Mouse (Mus musculus): ENCODE measurements around the gene Coro2a. TPM values are rescaled to one million over a fixed set of nuclear protein-coding genes. Genes with fewer than 3 reads are reported as not detected.

The Coro2a gene
- polyA plus RNA-seq, 1 experiment from 2014 or later, result 5.0 TPM

GRCm38 (mm10) chr4:46594131-46594530, 7.9 kb downstream of the Coro2a start:
- H3K9me3 ChIP-seq (ENCODE audit: control insufficient read depth, low read length), result no peaks in the 10 kb centered on the region
- no peak overlapping the region for H3K9ac ChIP-seq (ENCODE audit: low read depth, low read length)
- no peaks in the 10 kb centered on the region for H3K36me3 ChIP-seq (ENCODE audit: control insufficient read depth, insufficient read depth, low read length)
- peaks cover 5% of the 10 kb centered on the region; the same call in 1 of the 2 replicates for H3K27me3 ChIP-seq (replicated peaks; ENCODE audit: control insufficient read depth, insufficient read depth, low read length)
- H3K4me3 ChIP-seq (ENCODE audit: low read depth, low read length), result no peak overlapping the region
- H3K27ac ChIP-seq (replicated peaks; ENCODE audit: low read depth, low read length), result no peak overlapping the region
- DNase-seq (ENCODE audit: low spot score) (no peak), ATAC-seq (ENCODE audit: low read depth) (no peak)
- no peak overlapping the region for H3K4me2 ChIP-seq (ENCODE audit: low read depth, low read length)
- 86% methylated on average over 5 of the region's 5 CpGs for WGBS
- H3K4me1 ChIP-seq (ENCODE audit: control insufficient read depth, insufficient read depth, low read length), result no peaks in the 10 kb centered on the region

DNA sequence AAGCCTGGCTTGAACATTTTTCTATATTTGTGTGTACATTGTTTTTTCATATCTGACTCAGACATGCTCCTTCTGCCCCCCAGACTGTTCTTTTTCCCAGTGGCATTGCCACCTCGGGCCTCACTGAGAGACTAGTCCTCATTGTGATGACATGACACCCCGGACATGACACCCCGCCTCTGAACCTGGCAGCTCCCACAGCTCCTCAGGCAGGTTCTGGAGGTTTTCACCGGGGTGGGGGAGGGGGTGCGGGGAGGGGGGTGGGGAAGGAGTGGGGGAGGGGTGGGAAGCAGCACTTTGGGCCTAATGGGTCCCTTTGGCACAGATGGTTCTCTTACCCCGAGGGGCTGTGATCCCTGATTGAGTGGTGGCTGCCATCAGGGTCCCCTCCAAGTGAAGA, 8.5 kb downstream of the Coro2a start:
- Histone ChIP-seq H3K4me3 (ENCODE audit: low read depth, low read length) (no peak overlapping the region), H3K9me3 (ENCODE audit: control insufficient read depth, low read length) (no peaks in the 10 kb centered on the region), H3K27me3 (replicated peaks; ENCODE audit: control insufficient read depth, insufficient read depth, low read length) (no peaks in the 10 kb centered on the region), H3K4me2 (ENCODE audit: low read depth, low read length) (no peak overlapping the region), H3K27ac (replicated peaks; ENCODE audit: low read depth, low read length) (no peak overlapping the region), H3K4me1 (ENCODE audit: control insufficient read depth, insufficient read depth, low read length) (no peaks in the 10 kb centered on the region), H3K36me3 (ENCODE audit: control insufficient read depth, insufficient read depth, low read length) (no peaks in the 10 kb centered on the region), H3K9ac (ENCODE audit: low read depth, low read length) (no peak overlapping the region)
- 50% methylated on average over 6 of the region's 6 CpGs for WGBS
- DNase-seq (ENCODE audit: low spot score) (no peak), ATAC-seq (ENCODE audit: low read depth) (no peak)

GRCm38 (mm10) chr4:46591833-46592520, 10.0 kb downstream of the Coro2a start:
- Histone ChIP-seq H3K36me3 (ENCODE audit: control insufficient read depth, insufficient read depth, low read length) (no peaks in the 10 kb centered on the region), H3K27ac (replicated peaks; ENCODE audit: low read depth, low read length) (no peak overlapping the region), H3K9ac (ENCODE audit: low read depth, low read length) (no peak overlapping the region), H3K4me3 (ENCODE audit: low read depth, low read length) (no peak overlapping the region), H3K4me2 (ENCODE audit: low read depth, low read length) (no peak overlapping the region), H3K4me1 (ENCODE audit: control insufficient read depth, insufficient read depth, low read length) (no peaks in the 10 kb centered on the region), H3K27me3 (replicated peaks; ENCODE audit: control insufficient read depth, insufficient read depth, low read length) (no peaks in the 10 kb centered on the region), H3K9me3 (ENCODE audit: control insufficient read depth, low read length) (no peaks in the 10 kb centered on the region)
- DNase-seq (ENCODE audit: low spot score) (no peak), ATAC-seq (ENCODE audit: low read depth) (peak; percentile 54)
- WGBS, result 87% methylated on average over 9 of the region's 9 CpGs

- no peaks in the 10 kb centered on the region for H3K9me3 ChIP-seq (ENCODE audit: control insufficient read depth, low read length)
- no peak overlapping the region for H3K9ac ChIP-seq (ENCODE audit: low read depth, low read length)
- H3K36me3 ChIP-seq (ENCODE audit: control insufficient read depth, insufficient read depth, low read length), result no peaks in the 10 kb centered on the region
- H3K4me1 ChIP-seq (ENCODE audit: control insufficient read depth, insufficient read depth, low read length), result no peaks in the 10 kb centered on the region
- H3K4me3 ChIP-seq (ENCODE audit: low read depth, low read length), result no peak overlapping the region
- DNase-seq (ENCODE audit: low spot score) (no peak), ATAC-seq (ENCODE audit: low read depth) (no peak)
- H3K4me2 ChIP-seq (ENCODE audit: low read depth, low read length), result no peak overlapping the region
- 67% methylated on average over 4 of the region's 4 CpGs for WGBS
- H3K27me3 ChIP-seq (replicated peaks; ENCODE audit: control insufficient read depth, insufficient read depth, low read length), result no peaks in the 10 kb centered on the region
- no peak overlapping the region for H3K27ac ChIP-seq (replicated peaks; ENCODE audit: low read depth, low read length)
Measured at GRCm38 (mm10) chr4:46590810-46591209, 11.2 kb downstream of the Coro2a start.

DNA sequence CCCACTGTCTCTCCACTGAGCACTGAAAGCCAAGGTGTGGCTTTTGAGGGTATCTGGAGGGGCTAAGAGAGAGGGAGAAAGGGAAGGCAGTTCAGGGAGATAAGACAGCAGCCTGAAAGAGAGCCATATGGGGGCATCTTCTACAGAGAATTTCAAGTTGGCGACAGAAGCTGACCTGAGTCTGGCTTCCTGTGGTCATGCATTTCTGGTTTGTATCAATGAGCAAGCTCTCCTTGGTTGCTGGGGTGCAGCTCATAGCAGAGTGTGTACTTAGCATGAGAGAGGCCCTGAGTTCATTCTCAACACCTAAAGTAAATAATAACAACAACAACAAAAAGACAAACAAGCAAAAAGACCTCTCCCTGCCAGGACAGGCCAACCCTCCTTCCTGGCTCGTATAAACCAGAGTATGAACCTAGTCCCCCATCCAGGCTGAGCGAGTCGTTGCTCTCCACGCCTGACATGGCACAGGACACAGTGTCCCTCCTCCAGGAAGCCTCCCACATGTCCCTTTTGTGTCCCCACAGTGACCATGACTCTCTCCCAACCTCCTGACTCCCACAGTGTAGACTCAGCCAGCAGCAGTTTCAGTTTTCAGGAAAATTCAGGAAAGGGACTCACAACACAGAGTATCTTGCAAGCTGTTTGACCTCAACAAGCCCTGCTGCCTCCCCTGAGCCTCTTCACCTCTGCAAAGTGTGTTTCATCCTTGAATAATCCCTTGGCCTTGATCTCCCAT, 11.9 kb downstream of the Coro2a start:
- no peaks in the 10 kb centered on the region for H3K4me1 ChIP-seq (ENCODE audit: control insufficient read depth, insufficient read depth, low read length)
- no peaks in the 10 kb centered on the region for H3K36me3 ChIP-seq (ENCODE audit: control insufficient read depth, insufficient read depth, low read length)
- H3K27ac ChIP-seq (replicated peaks; ENCODE audit: low read depth, low read length), result no peak overlapping the region
- H3K4me3 ChIP-seq (ENCODE audit: low read depth, low read length), result no peak overlapping the region
- no peak for DNase-seq (ENCODE audit: low spot score)
- no peaks in the 10 kb centered on the region for H3K9me3 ChIP-seq (ENCODE audit: control insufficient read depth, low read length)
- WGBS, result 67% methylated on average over 5 of the region's 5 CpGs
- H3K27me3 ChIP-seq (replicated peaks; ENCODE audit: control insufficient read depth, insufficient read depth, low read length), result no peaks in the 10 kb centered on the region
- no peak overlapping the region for H3K4me2 ChIP-seq (ENCODE audit: low read depth, low read length)
- ATAC-seq (ENCODE audit: low read depth), result no peak
- no peak overlapping the region for H3K9ac ChIP-seq (ENCODE audit: low read depth, low read length)

- Histone ChIP-seq H3K27ac (replicated peaks; ENCODE audit: low read depth, low read length) (no peak overlapping the region), H3K4me2 (ENCODE audit: low read depth, low read length) (no peak overlapping the region), H3K4me1 (ENCODE audit: control insufficient read depth, insufficient read depth, low read length) (no peaks in the 10 kb centered on the region), H3K27me3 (replicated peaks; ENCODE audit: control insufficient read depth, insufficient read depth, low read length) (no peaks in the 10 kb centered on the region), H3K4me3 (ENCODE audit: low read depth, low read length) (no peak overlapping the region), H3K36me3 (ENCODE audit: control insufficient read depth, insufficient read depth, low read length) (no peaks in the 10 kb centered on the region), H3K9ac (ENCODE audit: low read depth, low read length) (no peak overlapping the region), H3K9me3 (ENCODE audit: control insufficient read depth, low read length) (no peaks in the 10 kb centered on the region)
- no peak for ATAC-seq (ENCODE audit: low read depth)
- no peak for DNase-seq (ENCODE audit: low spot score)
- 71% methylated on average over 8 of the region's 8 CpGs for WGBS
Measured at GRCm38 (mm10) chr4:46589151-46589550, 12.9 kb downstream of the Coro2a start.

- no peaks in the 10 kb centered on the region for H3K9me3 ChIP-seq (ENCODE audit: control insufficient read depth, low read length)
- H3K27ac ChIP-seq (replicated peaks; ENCODE audit: low read depth, low read length), result no peak overlapping the region
- ATAC-seq (ENCODE audit: low read depth) (no peak), DNase-seq (ENCODE audit: low spot score) (no peak)
- no peaks in the 10 kb centered on the region for H3K4me1 ChIP-seq (ENCODE audit: control insufficient read depth, insufficient read depth, low read length)
- no peaks in the 10 kb centered on the region for H3K27me3 ChIP-seq (replicated peaks; ENCODE audit: control insufficient read depth, insufficient read depth, low read length)
- 62% methylated on average over 4 of the region's 4 CpGs for WGBS
- no peaks in the 10 kb centered on the region for H3K36me3 ChIP-seq (ENCODE audit: control insufficient read depth, insufficient read depth, low read length)
- no peak overlapping the region for H3K9ac ChIP-seq (ENCODE audit: low read depth, low read length)
- no peak overlapping the region for H3K4me2 ChIP-seq (ENCODE audit: low read depth, low read length)
- no peak overlapping the region for H3K4me3 ChIP-seq (ENCODE audit: low read depth, low read length)
Measured at GRCm38 (mm10) chr4:46586473-46586872, 15.5 kb downstream of the Coro2a start.

- Histone ChIP-seq H3K4me1 (ENCODE audit: control insufficient read depth, insufficient read depth, low read length) (no peaks in the 10 kb centered on the region), H3K9ac (ENCODE audit: low read depth, low read length) (no peak overlapping the region), H3K4me3 (ENCODE audit: low read depth, low read length) (no peak overlapping the region), H3K4me2 (ENCODE audit: low read depth, low read length) (no peak overlapping the region), H3K27me3 (replicated peaks; ENCODE audit: control insufficient read depth, insufficient read depth, low read length) (no peaks in the 10 kb centered on the region), H3K9me3 (ENCODE audit: control insufficient read depth, low read length) (peaks cover 4% of the 10 kb centered on the region; the same call in 1 of the 2 replicates), H3K36me3 (ENCODE audit: control insufficient read depth, insufficient read depth, low read length) (no peaks in the 10 kb centered on the region), H3K27ac (replicated peaks; ENCODE audit: low read depth, low read length) (no peak overlapping the region)
- peak; percentile 25 for DNase-seq (ENCODE audit: low spot score)
- 48% methylated on average over 8 of the region's 8 CpGs for WGBS
- peak; percentile 33; the same call in 1 of the 2 replicates for ATAC-seq (ENCODE audit: low read depth)
Measured at GRCm38 (mm10) chr4:46585811-46586190, 16.2 kb downstream of the Coro2a start.

All from embryonic facial prominence, embryonic 14.5 days (tissue).